Mouse (Mus musculus) ZHBTc4 (cell line): ENCODE measurements at regions not wholly inside any gene's neighbourhood (a gene's known extent, or its start where the extent isn't known, plus 50 kb on each side); places are given as distances from the start of the nearest gene placed in this dataset.
A peak's percentile ranks its signal among the peaks of the same experiment; 100 is the strongest.

Experiments used
- DNase-seq: peaks from one replicate; pipeline ENCODE4 v3.0.0-alpha.2; 2011; ENCODE audit warnings: low read depth, low spot score

GRCm38 (mm10) chr9:69705942-69706341 is 54.8 kb downstream of the Foxb1 start:
- no peak for DNase-seq

- no peak for DNase-seq
Observed at GRCm38 (mm10) chr9:69705071-69705470, 55.7 kb downstream of the Foxb1 start.

- no peak for DNase-seq
Observed at GRCm38 (mm10) chr9:69703731-69704130, 57.0 kb downstream of the Foxb1 start.

DNA sequence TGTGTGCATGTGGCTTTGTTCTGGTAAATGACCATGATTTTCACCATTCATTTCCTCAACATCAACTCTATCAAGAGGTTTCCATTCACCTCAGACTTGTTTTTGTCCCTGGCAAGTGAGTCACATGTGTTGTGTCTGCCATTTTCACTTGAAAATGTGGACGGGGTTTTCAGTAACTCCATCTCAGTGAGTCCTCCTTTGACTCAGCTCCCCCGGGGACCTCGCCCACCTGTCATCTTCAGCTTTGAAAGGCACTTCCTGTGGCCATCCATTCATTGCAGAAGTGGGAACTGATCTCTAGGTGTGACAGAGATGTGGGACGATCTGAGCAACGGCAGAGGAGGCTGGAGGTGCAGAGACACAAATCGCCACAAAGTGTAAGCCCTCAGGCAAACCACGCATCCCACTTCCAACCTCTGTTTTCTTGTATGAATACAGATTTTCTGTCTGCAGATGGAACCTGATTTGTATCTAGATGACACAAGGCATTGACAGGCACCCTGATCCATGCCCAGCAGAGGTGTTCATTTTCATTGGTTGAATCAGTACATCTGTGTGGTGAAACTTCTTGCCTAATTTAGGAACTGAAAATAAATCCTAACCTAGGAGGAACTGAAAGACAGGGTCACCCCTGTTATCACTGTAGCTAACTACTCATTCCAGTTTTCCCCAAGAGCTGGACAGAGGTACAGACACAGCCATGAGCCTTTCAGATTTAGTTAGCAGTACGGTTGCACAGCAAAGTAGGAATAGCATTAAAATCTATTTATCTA is 58.4 kb downstream of the Foxb1 start:
- no peak for DNase-seq

GRCm38 (mm10) chr9:69700696-69701095 is 60.0 kb downstream of the Foxb1 start:
- DNase-seq = no peak

DNA sequence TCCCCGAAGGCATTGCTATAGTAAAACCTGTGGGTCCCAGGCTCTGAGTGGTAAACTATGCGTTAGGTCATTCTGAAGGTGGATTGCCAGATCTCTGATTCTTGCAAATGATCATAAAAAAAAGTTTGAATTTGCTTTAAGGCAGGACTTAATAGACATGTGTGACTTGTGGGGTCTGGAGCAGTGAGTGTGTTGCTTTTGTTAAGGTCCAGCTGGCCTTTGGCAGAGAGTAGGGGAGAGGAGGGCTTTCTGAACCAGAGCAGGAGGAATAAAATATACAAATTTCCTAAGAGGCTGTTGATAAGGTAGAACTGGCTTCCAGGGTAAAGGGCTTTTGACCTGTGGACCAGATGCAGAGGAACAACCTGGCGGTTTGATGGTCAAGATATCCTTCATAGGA is 69.0 kb downstream of the Foxb1 start:
- no peak for DNase-seq

GRCm38 (mm10) chr9:69687349-69688123 is 73.2 kb downstream of the Foxb1 start:
- DNase-seq = no peak

DNA sequence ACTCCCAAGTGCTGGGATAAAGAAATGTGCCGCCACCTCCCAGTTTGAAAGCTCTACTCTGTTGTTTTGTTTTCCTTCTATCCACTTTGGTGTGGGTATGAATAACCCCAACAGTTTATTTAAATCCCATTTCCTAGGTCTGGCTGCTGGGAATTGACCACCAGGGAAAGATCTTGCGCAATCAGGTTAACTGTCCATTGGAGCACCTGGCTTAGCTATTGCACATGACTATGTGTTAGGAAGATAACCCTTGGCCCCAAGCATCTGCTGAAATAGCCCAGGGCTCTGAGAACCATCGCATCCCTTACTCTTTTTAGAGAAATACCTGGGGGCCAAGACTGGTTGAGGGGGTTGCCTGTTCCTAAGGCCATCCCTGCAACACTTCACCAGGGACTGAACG is 74.0 kb downstream of the Foxb1 start:
- DNase-seq = no peak

- DNase-seq = no peak
Observed at GRCm38 (mm10) chr9:69685630-69686029, 75.1 kb downstream of the Foxb1 start.

- DNase-seq = peak; percentile 32
Observed at GRCm38 (mm10) chr9:69681372-69682213, 79.1 kb downstream of the Foxb1 start.

DNA sequence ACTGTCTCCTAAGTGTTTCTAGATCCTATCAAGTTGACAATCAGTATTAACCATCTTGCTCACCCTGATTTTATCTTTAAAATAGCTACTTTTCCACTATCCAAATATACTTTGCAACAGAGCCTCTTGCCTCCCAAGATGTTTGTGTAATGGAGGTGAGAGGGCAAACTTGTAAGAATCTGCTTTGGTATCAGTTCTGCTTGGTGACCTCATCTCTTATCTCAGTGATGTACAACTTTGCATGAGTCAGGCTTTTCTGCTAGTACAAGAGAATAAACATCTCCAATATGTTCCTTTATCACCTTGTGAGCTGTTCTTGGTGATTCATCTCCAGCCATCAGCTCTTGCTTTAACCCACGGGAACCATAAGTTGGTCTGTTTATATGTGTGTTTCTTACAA is 82.1 kb downstream of the Foxb1 start:
- DNase-seq = no peak

DNA sequence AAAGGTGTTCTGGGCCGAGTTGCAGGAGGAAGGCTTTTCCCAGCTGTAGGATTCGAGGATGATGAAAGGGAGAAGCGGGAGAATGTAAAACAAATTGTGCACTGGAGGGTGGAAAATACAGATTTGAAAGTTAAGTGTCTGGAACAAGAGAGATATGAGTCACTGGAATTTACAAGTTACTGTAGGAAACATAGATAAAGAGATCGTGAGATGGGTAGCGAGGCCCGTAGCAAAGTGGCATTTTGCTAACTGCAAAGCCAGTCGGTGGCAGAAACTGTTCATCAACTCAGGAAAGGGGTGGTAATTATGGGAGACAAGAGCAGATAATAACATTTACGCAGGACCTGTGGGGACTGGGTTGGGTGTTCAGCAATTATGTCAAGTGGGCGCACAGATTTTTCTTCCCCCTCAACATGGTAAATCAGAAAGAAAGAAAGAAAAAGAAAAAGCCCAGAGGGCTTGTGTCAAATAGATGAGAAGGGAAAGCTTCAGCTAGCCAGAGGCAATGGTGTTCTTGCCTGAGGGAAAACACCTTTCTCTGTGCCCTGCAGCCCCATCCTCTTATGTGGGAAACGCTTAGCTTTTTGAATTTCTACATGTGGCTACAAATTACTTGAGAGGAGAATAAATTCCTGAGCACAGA is 87.2 kb downstream of the Foxb1 start:
- DNase-seq = no peak

- no peak for DNase-seq
Observed at GRCm38 (mm10) chr9:69672657-69673462, 87.9 kb downstream of the Foxb1 start.

DNA sequence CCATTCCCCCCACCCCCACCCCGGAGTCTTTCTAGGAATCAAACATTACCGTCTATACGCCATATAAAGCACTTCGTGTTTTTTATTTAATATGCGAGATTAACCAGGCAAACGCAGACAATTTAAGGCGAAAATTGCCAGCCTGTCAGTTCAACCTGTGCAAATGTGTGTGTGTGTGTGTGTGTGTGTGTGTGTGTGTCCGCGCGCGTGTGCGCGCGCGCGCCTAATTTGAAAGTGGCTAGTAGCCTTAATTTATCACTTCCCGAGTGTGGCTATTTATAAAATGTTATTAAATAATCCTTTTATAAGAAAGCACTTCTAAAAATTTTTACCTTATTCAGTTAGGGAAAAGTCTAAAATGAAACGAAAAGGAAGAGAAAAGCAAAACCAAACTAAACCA is 89.5 kb downstream of the Foxb1 start:
- DNase-seq = no peak

DNA sequence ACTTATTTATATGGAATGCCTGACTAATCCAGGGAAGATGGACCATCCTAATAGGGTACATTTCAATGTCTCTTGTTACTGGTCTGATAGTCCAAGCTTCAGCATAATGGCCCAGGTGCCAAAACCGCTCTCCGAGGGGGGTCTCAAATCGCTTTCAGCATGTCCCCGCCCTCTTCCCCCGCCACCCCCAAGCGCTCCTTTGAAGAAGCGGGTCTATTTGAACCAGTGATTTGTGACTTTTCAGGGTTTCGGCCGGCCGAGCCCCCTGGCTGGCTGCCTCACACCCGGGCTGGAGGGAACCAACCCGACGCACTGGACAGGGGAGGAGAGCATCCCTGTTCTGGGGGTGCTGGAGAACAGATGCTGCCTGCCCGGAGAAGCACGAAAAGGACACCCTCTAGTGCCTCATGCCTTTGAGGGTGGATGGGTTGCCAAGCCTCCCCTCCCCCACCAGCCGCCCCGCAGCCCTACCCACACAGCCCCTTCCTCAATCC is 90.1 kb downstream of the Foxb1 start:
- DNase-seq = peak; percentile 79

- DNase-seq = peak; percentile 35
Observed at GRCm38 (mm10) chr9:69669611-69670550, 90.9 kb downstream of the Foxb1 start.

DNA sequence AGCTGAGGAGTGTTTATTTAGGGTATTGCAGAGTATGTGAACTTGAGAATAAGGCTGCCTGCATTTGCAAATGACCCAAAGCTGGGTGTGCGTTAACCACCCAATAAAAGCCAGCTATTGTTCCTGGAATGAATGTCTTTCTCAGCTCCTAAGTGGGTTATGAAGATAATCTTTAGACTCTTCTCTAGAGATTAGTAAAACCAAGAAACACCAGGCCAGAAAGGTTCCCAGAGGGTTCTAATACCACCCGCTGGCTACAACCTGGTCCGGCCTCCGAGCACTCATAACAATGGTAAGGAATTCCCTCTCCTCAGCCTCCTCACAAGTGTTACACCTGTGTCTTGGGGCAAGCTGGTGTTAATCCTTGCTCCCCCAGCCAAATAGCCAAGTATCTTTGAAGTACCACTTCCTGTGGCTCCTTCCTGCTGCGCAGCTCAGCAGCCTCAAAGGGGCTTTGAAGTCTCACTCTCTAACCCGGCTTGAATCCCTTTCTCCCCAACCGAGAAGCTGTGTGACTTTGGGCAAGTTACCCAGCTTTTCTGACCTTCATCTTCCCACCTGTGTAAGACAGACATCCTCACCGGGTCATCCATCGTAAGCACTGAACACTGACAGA is 92.2 kb downstream of the Foxb1 start:
- peak; percentile 66 for DNase-seq

GRCm38 (mm10) chr9:69667064-69667533 is 93.6 kb downstream of the Foxb1 start:
- no peak for DNase-seq

DNA sequence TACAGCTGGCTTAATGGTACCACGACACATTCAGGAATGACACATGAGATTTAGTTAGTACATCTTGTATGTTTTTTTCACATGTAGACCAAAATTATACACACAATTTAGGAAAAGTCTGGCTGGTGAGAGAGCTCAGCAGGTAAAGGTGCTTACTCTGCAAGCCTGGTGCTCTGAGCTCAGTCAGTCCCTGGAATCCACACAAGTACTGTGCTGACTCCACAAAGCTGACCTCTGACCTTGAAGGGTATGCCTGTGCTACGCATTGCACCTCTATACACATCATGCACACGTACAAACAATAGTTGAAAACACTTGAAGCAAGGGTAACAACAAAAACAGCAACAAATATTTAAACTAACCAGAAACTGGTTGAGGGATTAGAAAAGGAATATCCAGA is 96.5 kb downstream of the Foxb1 start:
- DNase-seq = no peak
